Mouse (Mus musculus) neural tube, embryonic 13.5 days (tissue): ENCODE data around the gene Vwce. TPM values are rescaled to one million over a fixed set of nuclear protein-coding genes. Genes with fewer than 3 reads are reported as not detected.

Source experiments
- ATAC-seq: fragments of 200-750 bp; cut with Nextera tagmentation; 2 replicates; pipeline ENCODE4 v1.8.0; 2017; ENCODE audit warnings: low read depth, mild to moderate bottlenecking, moderate TSS enrichment, moderate library complexity
- H3K27ac ChIP-seq: fragments of 300-500 bp; sonication (generic); replicated peaks from 2 replicates; pipeline ENCODE4 v1.5.1; 2015; ENCODE audit warnings: moderate library complexity, mild to moderate bottlenecking, inconsistent platforms
- H3K27me3 ChIP-seq: fragments of 300-500 bp; sonication (generic); 2 replicates; pipeline ENCODE4 v1.6.1; 2015; ENCODE audit warnings: mild to moderate bottlenecking, inconsistent platforms
- H3K36me3 ChIP-seq: fragments of 300-500 bp; sonication (generic); 2 replicates; pipeline ENCODE4 v1.6.1; 2015; ENCODE audit warnings: mild to moderate bottlenecking, inconsistent platforms
- H3K4me1 ChIP-seq: fragments of 300-500 bp; sonication (generic); replicated peaks from 2 replicates; pipeline ENCODE4 v1.6.1; 2015; ENCODE audit warnings: inconsistent platforms
- H3K4me2 ChIP-seq: fragments of 300-500 bp; sonication (generic); 2 replicates; pipeline ENCODE4 v1.6.1; 2015; ENCODE audit warnings: inconsistent platforms, mild to moderate bottlenecking, moderate library complexity
- H3K4me3 ChIP-seq: fragments of 300-500 bp; sonication (generic); 2 replicates; pipeline ENCODE4 v1.5.1; 2015; ENCODE audit warnings: mild to moderate bottlenecking, inconsistent platforms
- H3K9ac ChIP-seq: fragments of 300-500 bp; sonication (generic); 2 replicates; pipeline ENCODE4 v1.6.1; 2015; ENCODE audit warnings: moderate library complexity, mild to moderate bottlenecking, inconsistent platforms
- H3K9me3 ChIP-seq: fragments of 300-500 bp; sonication (generic); 2 replicates; pipeline ENCODE4 v1.6.1; 2016; ENCODE audit warnings: inconsistent platforms
- WGBS: fragments of 180-500 bp; shearing (Covaris S2); methylation state at CpG from one replicate; pipeline ENCODE4 v1.1.7; 2015; 5-methylcytosine and 5-hydroxymethylcytosine counted together
- polyA plus RNA-seq: library from polyadenylated mRNA; unstranded; fragments of >200 nt; fragmentation: Nextera tagmentation; extraction: Ambion mirVana; gene quantifications from 2 replicates; pipeline ENCODE4 v1.2.1, GENCODE M21; 2015

Vwce gene
- polyA plus RNA-seq, 1 experiment from 2014 or later: 0.22 TPM

- Histone ChIP-seq H3K27ac (no peak overlapping the region), H3K4me3 (no peak overlapping the region), H3K9ac (no peak overlapping the region), H3K36me3 (no peaks in the 10 kb centered on the region), H3K4me1 (no peaks in the 10 kb centered on the region), H3K9me3 (no peaks in the 10 kb centered on the region), H3K4me2 (no peak overlapping the region), H3K27me3 (no peaks in the 10 kb centered on the region; the same call in 1 of the 2 replicates)
- no peak for ATAC-seq
- 91% methylated on average over 5 of the region's 5 CpGs for WGBS
Observed at GRCm38 (mm10) chr19:10657742-10658141, 23.7 kb downstream of the Vwce start.

DNA sequence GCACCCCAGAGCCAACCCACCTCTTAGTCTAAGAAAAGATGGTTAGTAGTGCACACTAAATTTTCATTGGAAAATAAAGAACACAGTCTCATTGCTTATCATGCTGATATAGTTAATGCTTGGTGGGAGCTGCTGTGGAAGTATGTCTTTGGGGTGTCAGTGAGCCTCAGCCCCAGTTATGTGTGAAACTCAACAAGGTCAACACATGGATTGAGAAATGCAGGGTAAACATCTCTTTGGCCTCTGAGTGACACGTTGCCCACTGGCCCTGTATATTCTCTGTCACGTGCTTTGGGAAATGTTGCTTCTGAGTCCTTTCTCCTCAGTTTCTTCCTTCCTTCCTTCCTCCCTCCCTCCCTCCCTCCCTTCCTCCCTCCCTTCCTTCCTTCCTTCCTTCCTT, 24.4 kb downstream of the Vwce start:
- Histone ChIP-seq H3K27ac (no peak overlapping the region), H3K36me3 (no peaks in the 10 kb centered on the region), H3K4me2 (no peak overlapping the region), H3K9ac (no peak overlapping the region), H3K4me1 (no peaks in the 10 kb centered on the region), H3K4me3 (no peak overlapping the region), H3K9me3 (no peaks in the 10 kb centered on the region), H3K27me3 (no peaks in the 10 kb centered on the region; the same call in 1 of the 2 replicates)
- ATAC-seq: no peak
- 88% methylated on average over 2 of the region's 2 CpGs for WGBS

DNA sequence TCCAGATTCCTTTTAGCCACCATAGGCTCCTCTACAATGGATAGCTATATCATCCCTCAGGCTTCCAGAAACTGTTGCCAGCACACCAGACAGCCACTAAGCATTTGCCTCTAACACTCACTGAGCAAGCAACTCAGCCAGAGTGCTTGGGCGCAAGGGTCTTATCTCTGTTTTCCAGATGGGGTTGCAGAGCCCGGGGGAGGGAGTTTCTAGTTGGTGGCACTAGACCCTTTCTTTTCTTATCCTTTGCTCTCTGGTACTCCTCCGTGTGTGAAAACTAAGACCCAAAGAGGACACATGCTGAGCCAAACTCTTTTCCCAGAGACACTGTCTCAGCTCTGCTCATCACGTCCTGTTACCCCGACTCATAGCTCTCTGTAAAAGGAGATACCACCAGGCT, 27.4 kb downstream of the Vwce start:
- Histone ChIP-seq H3K36me3 (no peaks in the 10 kb centered on the region), H3K4me1 (no peaks in the 10 kb centered on the region), H3K9me3 (no peaks in the 10 kb centered on the region), H3K27ac (no peak overlapping the region), H3K4me2 (no peak overlapping the region), H3K9ac (no peak overlapping the region), H3K4me3 (no peak overlapping the region), H3K27me3 (no peaks in the 10 kb centered on the region; the same call in 1 of the 2 replicates)
- no peak for ATAC-seq
- 79% methylated on average over 5 of the region's 5 CpGs for WGBS

GRCm38 (mm10) chr19:10661919-10662318, 27.9 kb downstream of the Vwce start:
- Histone ChIP-seq H3K27me3 (no peaks in the 10 kb centered on the region; the same call in 1 of the 2 replicates), H3K9me3 (no peaks in the 10 kb centered on the region), H3K36me3 (no peaks in the 10 kb centered on the region), H3K4me3 (no peak overlapping the region), H3K4me2 (no peak overlapping the region), H3K4me1 (no peaks in the 10 kb centered on the region), H3K9ac (no peak overlapping the region), H3K27ac (no peak overlapping the region)
- no peak for ATAC-seq
- 88% methylated on average over 2 of the region's 2 CpGs for WGBS

DNA sequence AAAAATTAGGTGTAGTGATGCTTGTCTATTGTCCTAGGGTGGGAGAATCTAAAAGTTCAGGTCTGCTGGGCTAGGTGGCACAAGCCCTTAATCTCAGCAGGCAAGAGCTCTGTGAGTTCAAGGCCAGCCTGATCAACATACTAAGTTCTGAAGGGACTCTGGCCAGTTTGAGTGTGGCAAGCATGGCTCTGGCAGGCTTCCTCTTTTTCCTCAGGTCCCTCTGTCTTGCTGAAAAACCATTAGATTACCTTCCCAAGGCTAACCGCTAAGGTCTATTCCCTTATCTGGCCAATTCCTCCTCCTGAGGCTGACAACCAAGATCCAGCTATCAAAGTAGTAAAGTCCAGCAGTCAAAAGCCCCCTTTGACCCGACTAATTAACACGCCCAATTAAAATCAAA, 28.7 kb downstream of the Vwce start:
- Histone ChIP-seq H3K36me3 (no peaks in the 10 kb centered on the region), H3K4me1 (no peaks in the 10 kb centered on the region), H3K4me3 (no peak overlapping the region), H3K9ac (no peak overlapping the region), H3K27me3 (no peaks in the 10 kb centered on the region; the same call in 1 of the 2 replicates), H3K4me2 (no peak overlapping the region), H3K9me3 (no peaks in the 10 kb centered on the region), H3K27ac (no peak overlapping the region)
- WGBS: 77% methylated on average over 3 of the region's 3 CpGs
- ATAC-seq: no peak

- Histone ChIP-seq H3K9me3 (no peaks in the 10 kb centered on the region), H3K4me2 (no peak overlapping the region), H3K9ac (no peak overlapping the region), H3K36me3 (no peaks in the 10 kb centered on the region), H3K4me3 (no peak overlapping the region), H3K4me1 (no peaks in the 10 kb centered on the region), H3K27ac (no peak overlapping the region), H3K27me3 (no peaks in the 10 kb centered on the region; the same call in 1 of the 2 replicates)
- no peak for ATAC-seq
- 63% methylated on average over 3 of the region's 3 CpGs for WGBS
Observed at GRCm38 (mm10) chr19:10665093-10665492, 31.1 kb downstream of the Vwce start.

DNA sequence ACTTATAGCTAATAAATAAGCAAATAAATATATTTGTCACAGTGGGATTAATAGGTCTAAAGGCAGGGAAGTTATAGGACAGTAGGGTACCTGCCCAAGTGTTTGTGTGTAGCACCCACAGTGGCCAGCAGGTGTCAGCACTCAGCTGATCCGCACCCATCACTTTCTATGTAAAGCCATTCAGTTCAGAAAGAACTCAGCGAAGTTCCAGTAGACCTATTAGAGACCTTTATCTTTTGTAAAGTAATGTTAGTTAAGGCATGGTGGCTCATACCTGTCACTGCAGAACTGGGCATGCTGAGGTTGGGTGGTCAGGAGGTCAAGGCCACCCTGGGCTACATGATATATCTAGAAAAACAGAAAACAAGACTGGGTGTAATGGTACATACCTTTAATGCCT, 31.5 kb downstream of the Vwce start:
- Histone ChIP-seq H3K9ac (no peak overlapping the region), H3K4me1 (no peaks in the 10 kb centered on the region), H3K36me3 (no peaks in the 10 kb centered on the region), H3K27me3 (no peaks in the 10 kb centered on the region; the same call in 1 of the 2 replicates), H3K4me2 (no peak overlapping the region), H3K27ac (no peak overlapping the region), H3K9me3 (no peaks in the 10 kb centered on the region), H3K4me3 (no peak overlapping the region)
- WGBS: 18% methylated on average over 2 of the region's 2 CpGs
- ATAC-seq: peak; percentile 77

- ATAC-seq: no peak
- Histone ChIP-seq H3K27me3 (no peaks in the 10 kb centered on the region), H3K4me2 (no peak overlapping the region), H3K4me3 (no peak overlapping the region), H3K9me3 (no peaks in the 10 kb centered on the region), H3K27ac (no peak overlapping the region), H3K4me1 (no peaks in the 10 kb centered on the region; the same call in 1 of the 2 replicates), H3K36me3 (no peaks in the 10 kb centered on the region), H3K9ac (no peak overlapping the region)
- WGBS: 81% methylated on average over 4 of the region's 4 CpGs
Observed at GRCm38 (mm10) chr19:10671319-10671718, 37.3 kb downstream of the Vwce start.

- WGBS: 47% methylated on average over 9 of the region's 9 CpGs
Observed at GRCm38 (mm10) chr19:10671854-10672417, 37.9 kb downstream of the Vwce start.

DNA sequence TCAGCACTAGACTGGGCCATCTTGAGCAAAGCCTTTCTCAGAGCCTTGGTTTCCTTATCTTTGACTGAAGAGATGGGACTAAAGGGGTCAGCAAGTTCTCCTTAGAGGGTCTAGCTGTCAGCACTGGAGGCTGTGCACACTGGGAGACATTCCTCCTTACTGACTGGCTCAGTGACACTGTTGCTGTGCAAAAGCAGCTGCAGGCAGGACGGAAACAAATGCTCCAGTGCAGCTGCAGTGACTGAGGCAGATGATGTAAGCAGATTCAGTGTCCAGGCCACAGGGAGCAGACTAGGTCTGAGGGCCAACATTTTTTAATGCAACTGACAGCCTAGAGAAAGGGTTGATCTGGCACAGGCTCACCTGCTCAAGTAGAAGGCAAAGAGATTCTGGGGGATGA, 39.3 kb downstream of the Vwce start:
- Histone ChIP-seq H3K4me2 (no peak overlapping the region), H3K4me1 (no peaks in the 10 kb centered on the region; the same call in 1 of the 2 replicates), H3K36me3 (no peaks in the 10 kb centered on the region), H3K27ac (no peak overlapping the region), H3K9ac (no peak overlapping the region), H3K27me3 (no peaks in the 10 kb centered on the region), H3K4me3 (no peak overlapping the region), H3K9me3 (no peaks in the 10 kb centered on the region)
- no peak for ATAC-seq
- WGBS: 52% methylated on average over 1 of the region's 1 CpGs

More at GRCm38 (mm10) chr19:10671854-10672417, 37.9 kb downstream of the Vwce start:
- Histone ChIP-seq H3K9ac (no peak overlapping the region), H3K9me3 (no peaks in the 10 kb centered on the region), H3K4me1 (no peaks in the 10 kb centered on the region; the same call in 1 of the 2 replicates), H3K4me3 (no peak overlapping the region), H3K27ac (no peak overlapping the region), H3K27me3 (no peaks in the 10 kb centered on the region), H3K4me2 (no peak overlapping the region), H3K36me3 (no peaks in the 10 kb centered on the region)
- ATAC-seq: no peak

DNA sequence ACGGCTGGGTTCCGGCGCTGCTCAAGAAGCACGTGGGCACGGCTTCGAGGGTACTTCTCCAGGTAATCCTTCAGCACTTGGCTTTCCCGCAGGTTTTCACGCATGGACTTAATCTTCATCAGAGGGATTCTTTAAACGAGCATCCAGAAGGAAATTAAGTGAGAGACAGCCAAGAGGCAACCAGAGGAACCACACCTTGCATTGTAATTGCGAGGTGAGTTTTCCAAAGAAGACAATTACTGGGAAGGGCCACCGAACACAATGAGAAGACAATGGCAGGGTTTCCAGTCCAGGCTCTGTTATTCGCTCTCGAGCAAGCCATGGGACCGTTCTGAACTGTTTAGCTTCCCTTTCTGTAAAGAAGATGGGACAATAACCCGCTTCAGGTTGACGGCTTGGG, 42.6 kb downstream of the Vwce start:
- no peaks in the 10 kb centered on the region for H3K36me3 ChIP-seq
- 80% methylated on average over 16 of the region's 16 CpGs for WGBS
- no peak for ATAC-seq

GRCm38 (mm10) chr19:10677915-10678771, 44.1 kb downstream of the Vwce start, which contains the start of gene Pga5:
Gene Pga5 (minus strand): TSS chr19:10678071.
- no peaks in the 10 kb centered on the region for H3K9me3 ChIP-seq
- H3K9ac ChIP-seq: no peak within 1 kb of the TSS
- WGBS: 40% methylated on average over 6 of the region's 6 CpGs
- no peak within 1 kb of the TSS for H3K4me2 ChIP-seq
- no peaks in the 10 kb centered on the region for H3K36me3 ChIP-seq
- H3K27ac ChIP-seq: no peak within 1 kb of the TSS
- no peaks in the 10 kb centered on the region for H3K27me3 ChIP-seq
- H3K4me3 ChIP-seq: no peak within 1 kb of the TSS
- peak; percentile 76; the same call in 1 of the 2 replicates for ATAC-seq
- peaks cover 5% of the 10 kb centered on the region; the same call in 1 of the 2 replicates for H3K4me1 ChIP-seq

More for the DNA sequence above, 42.6 kb downstream of the Vwce start:
- Histone ChIP-seq H3K9me3 (no peaks in the 10 kb centered on the region), H3K27ac (no peak overlapping the region), H3K4me1 (peaks cover 5% of the 10 kb centered on the region), H3K4me2 (no peak overlapping the region), H3K4me3 (no peak overlapping the region), H3K9ac (no peak overlapping the region), H3K27me3 (no peaks in the 10 kb centered on the region)
